Mouse (Mus musculus) megakaryocyte, embryonic 14.5 days (primary cell): ENCODE measurements around the gene Snf8.

Experiments used
- FLI1 ChIP-seq: IDR thresholded peaks from 2 replicates; pipeline ENCODE4 v1.6.1; 2012; ENCODE audit warnings: low read length, inconsistent platforms, mixed read lengths
- GATA1 ChIP-seq: IDR thresholded peaks from 3 replicates; pipeline ENCODE4 v1.6.1; 2012; ENCODE audit warnings: mixed read lengths, low read length, inconsistent platforms, borderline replicate concordance

GRCm38 (mm10) chr11:96065215-96065911 is 30.7 kb downstream of the Snf8 start, which contains the start of gene Ube2z:
- TF ChIP-seq GATA1: no peak
- TF ChIP-seq FLI1: no peak
